Mouse (Mus musculus) kidney, postnatal 10 days (tissue): ENCODE results near the gene Clec18a.
"Not testable (repeated sequence)": the region's sequence is repeated elsewhere in the genome, so short reads cannot be mapped to it uniquely, and the experiment has no call there.

ENCODE experiments used
- DNase-seq: peaks from one replicate; pipeline ENCODE4 v3.0.0; 2021; ENCODE audit warnings: mixed read lengths

Clec18a gene

GRCm38 (mm10) chr8:111092326-111092725 is at the start of gene Clec18a:
Gene Clec18a (minus strand): TSS chr8:111092426.
- DNase-seq = not testable (repeated sequence)

GRCm38 (mm10) chr8:111130756-111131155 is 38.5 kb upstream of the Clec18a start:
- DNase-seq = no peak

- no peak for DNase-seq
Observed at GRCm38 (mm10) chr8:111119481-111119880, 27.3 kb upstream of the Clec18a start.

GRCm38 (mm10) chr8:111114891-111115290 is 22.7 kb upstream of the Clec18a start:
- DNase-seq = no peak

GRCm38 (mm10) chr8:111094719-111095302 is 2.6 kb upstream of the Clec18a start:
- DNase-seq = peak; percentile 40

- DNase-seq = peak; percentile 97
Observed at GRCm38 (mm10) chr8:111093865-111094718, 1.9 kb upstream of the Clec18a start, which contains the start of gene Pdpr. Gene Pdpr (plus strand): TSS chr8:111094630.

GRCm38 (mm10) chr8:111091706-111092105 is 520 bp downstream of the Clec18a start:
- no peak for DNase-seq

GRCm38 (mm10) chr8:111090126-111090525 is 2.1 kb downstream of the Clec18a start:
- DNase-seq = peak; percentile 84

GRCm38 (mm10) chr8:111083936-111084335 is 8.3 kb downstream of the Clec18a start:
- DNase-seq = not testable (repeated sequence)

GRCm38 (mm10) chr8:111081580-111082258 is 10.5 kb downstream of the Clec18a start:
- DNase-seq = peak; percentile 66

- DNase-seq = peak; percentile 67
Observed at GRCm38 (mm10) chr8:111079861-111080271, 12.4 kb downstream of the Clec18a start.

GRCm38 (mm10) chr8:111079461-111079860 is 12.8 kb downstream of the Clec18a start:
- peak; percentile 24 for DNase-seq

GRCm38 (mm10) chr8:111075926-111076325 is 16.3 kb downstream of the Clec18a start:
- no peak for DNase-seq

GRCm38 (mm10) chr8:111068660-111069059 is 23.6 kb downstream of the Clec18a start:
- not testable (repeated sequence) for DNase-seq

- DNase-seq = peak; percentile 43
Observed at GRCm38 (mm10) chr8:111067439-111067838, 24.8 kb downstream of the Clec18a start.

- no peak for DNase-seq
Observed at GRCm38 (mm10) chr8:111066308-111066707, 25.9 kb downstream of the Clec18a start.

- no peak for DNase-seq
Observed at GRCm38 (mm10) chr8:111062893-111063292, 29.3 kb downstream of the Clec18a start.

GRCm38 (mm10) chr8:111062072-111062757 is 30.0 kb downstream of the Clec18a start:
- peak; percentile 91 for DNase-seq

- no peak for DNase-seq
Observed at GRCm38 (mm10) chr8:111061688-111062071, 30.5 kb downstream of the Clec18a start.

- DNase-seq = no peak
Observed at GRCm38 (mm10) chr8:111058946-111059572, 33.2 kb downstream of the Clec18a start.

GRCm38 (mm10) chr8:111056691-111057293 is 35.4 kb downstream of the Clec18a start:
- DNase-seq = peak; percentile 72

- peak; percentile 95 for DNase-seq
Observed at GRCm38 (mm10) chr8:111056158-111056663, 36.0 kb downstream of the Clec18a start, which contains the start of gene Exosc6. Gene Exosc6 (plus strand): TSS chr8:111056339.
